Mouse (Mus musculus): ENCODE results near the gene Ccr1l1. TPM values are rescaled to one million over a fixed set of nuclear protein-coding genes. Genes with fewer than 3 reads are reported as not detected.

Ccr1l1 gene
- total RNA-seq, 4 experiments from 2014 or later = not detected

- no peak for DNase-seq (ENCODE audit: low spot score in 2 of 2)
These were observed 49.4 kb downstream of the Ccr1l1 start for GRCm38 (mm10) chr9:123928759-123929246.

DNA sequence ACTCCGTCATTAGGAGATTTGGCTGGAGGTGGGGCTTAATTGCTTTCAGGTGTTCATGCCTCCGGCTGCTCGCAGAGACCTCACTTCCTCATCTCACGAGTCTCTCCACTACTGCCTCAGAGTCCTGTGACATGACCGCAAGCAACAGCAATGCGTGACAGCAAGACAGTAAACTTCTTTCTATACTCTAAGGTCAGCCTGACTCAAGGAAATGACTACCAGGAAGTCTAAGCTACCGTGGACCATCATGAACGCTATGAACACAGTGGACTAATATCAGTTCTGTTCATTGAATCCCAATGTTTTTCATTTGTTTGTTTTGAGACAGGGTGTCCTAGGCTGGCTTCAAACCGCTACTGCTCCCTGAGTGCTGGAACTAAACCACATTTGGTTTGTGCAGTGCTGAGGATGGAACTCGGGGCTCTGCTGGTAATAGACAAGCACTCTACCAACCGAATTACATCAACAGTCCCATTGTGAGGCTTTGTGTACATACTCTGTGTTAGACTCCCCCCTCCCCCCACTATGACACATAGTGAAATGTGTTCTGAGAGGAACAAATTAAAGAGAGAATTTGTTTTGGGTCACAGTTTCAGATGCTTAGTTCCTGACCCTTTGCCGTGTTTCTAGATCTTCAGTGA, 50.0 kb downstream of the Ccr1l1 start:
- no peak for DNase-seq (ENCODE audit: low spot score in 2 of 2)

DNA sequence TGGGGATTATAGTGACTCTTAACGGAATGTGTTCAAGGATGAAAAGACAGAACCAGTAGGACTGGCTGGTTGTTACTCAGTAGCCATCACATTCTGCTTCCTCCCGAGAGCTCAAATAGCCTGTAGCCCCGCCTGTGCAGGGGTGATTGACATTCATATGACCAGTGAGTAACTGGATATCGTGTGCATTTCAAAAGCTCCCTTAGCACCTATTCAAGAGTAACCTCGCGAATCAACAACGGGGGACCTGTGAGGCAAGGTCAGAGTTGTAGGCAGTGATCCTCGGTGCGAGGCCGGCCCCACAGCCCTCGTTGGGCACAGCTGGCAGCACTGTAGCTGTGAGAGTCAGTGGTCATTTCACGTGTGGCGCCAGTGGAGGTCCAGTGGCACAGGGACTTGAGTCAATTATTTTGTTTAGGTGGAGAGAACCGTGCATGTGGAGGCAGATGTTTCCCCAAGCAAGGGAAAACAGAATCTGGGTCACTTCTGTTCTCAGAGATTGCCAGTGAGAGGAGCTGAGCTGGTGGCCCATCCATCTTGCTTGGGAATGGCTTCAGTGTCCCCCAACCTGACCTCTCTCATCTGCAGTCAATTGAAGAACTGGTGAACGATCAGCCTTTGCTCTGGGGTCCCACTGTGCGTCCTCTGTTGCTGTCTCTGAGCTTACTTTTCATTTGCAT, 50.8 kb downstream of the Ccr1l1 start:
- DNase-seq (ENCODE audit: low spot score in 2 of 2) = no peak

Other genes with a start within 250 kb of the Ccr1l1 start
- not detected for gene Cxcr6, start 171.9 kb downstream of the Ccr1l1 start, total RNA-seq (2022)
- gene Fyco1, start 126.5 kb downstream of the Ccr1l1 start, total RNA-seq (2022) = 10 to 100 TPM; 43.9 to 50.5 (median 46.7) TPM
- gene Xcr1, start 116.4 kb downstream of the Ccr1l1 start, total RNA-seq (2022) = not detected
- gene Ccr1, start 9.7 kb downstream of the Ccr1l1 start, total RNA-seq (2022) = under 1 TPM; 0.11 to 0.16 (median 0.14) TPM
- not detected for gene Ccr3, start 43.6 kb upstream of the Ccr1l1 start, total RNA-seq (2022)
- gene Ccr2, start 123.5 kb upstream of the Ccr1l1 start, total RNA-seq (2022) = under 1 TPM in 2 of 4 experiments, not detected in 2; 0.11 to 0.31 TPM
- 10 to 100 TPM in 3 of 4 experiments, 1 to 10 TPM in 1; 6.7 to 14.8 (median 13.9) TPM for gene Ccr5, start 143.1 kb upstream of the Ccr1l1 start, total RNA-seq (2022)

Data from layer of hippocampus, adult 8-10 months (tissue).